Mouse (Mus musculus) limb, embryonic 14.5 days (tissue): ENCODE results near the gene Tmem201. TPM values are rescaled to one million over a fixed set of nuclear protein-coding genes. Genes with fewer than 3 reads are reported as not detected.

Experiments
- ATAC-seq: fragments of 200-750 bp; cut with Nextera tagmentation; 2 replicates; pipeline ENCODE4 v1.8.0; 2017; ENCODE audit warnings: low read depth, moderate number of reproducible peaks, moderate TSS enrichment; ENCODE audit not compliant: low FRiP score
- DNase-seq: peaks from one replicate; pipeline ENCODE4 v3.0.0-alpha.2; 2015; ENCODE audit warnings: low spot score
- H3K27ac ChIP-seq: fragments of 300-500 bp; sonication (generic); replicated peaks from 2 replicates; pipeline ENCODE4 v1.5.1; 2014; ENCODE audit warnings: low read depth, mild to moderate bottlenecking, low read length, moderate library complexity, mixed read lengths
- H3K27me3 ChIP-seq: fragments of 300-500 bp; sonication (generic); 2 replicates; pipeline ENCODE4 v1.6.1; 2014; ENCODE audit warnings: low read length, mixed read lengths; ENCODE audit not compliant: control insufficient read depth, insufficient read depth
- H3K36me3 ChIP-seq: fragments of 300-500 bp; sonication (generic); 2 replicates; pipeline ENCODE4 v1.6.1; 2014; ENCODE audit warnings: mild to moderate bottlenecking, low read length, moderate library complexity, mixed read lengths; ENCODE audit not compliant: control insufficient read depth, insufficient read depth
- H3K4me1 ChIP-seq: fragments of 300-500 bp; sonication (generic); 2 replicates; pipeline ENCODE4 v1.6.1; 2014; ENCODE audit warnings: antibody characterized with exemption, low read length, mixed read lengths; ENCODE audit not compliant: control insufficient read depth, insufficient read depth
- H3K4me2 ChIP-seq: fragments of 300-500 bp; sonication (generic); replicated peaks from 2 replicates; pipeline ENCODE4 v1.6.1; 2014; ENCODE audit warnings: low read depth, mild to moderate bottlenecking, low read length, moderate library complexity; ENCODE audit not compliant: severe bottlenecking
- H3K4me3 ChIP-seq: fragments of 300-500 bp; sonication (generic); replicated peaks from 2 replicates; pipeline ENCODE4 v1.5.1; 2014; ENCODE audit warnings: low read length
- H3K9ac ChIP-seq: fragments of 300-500 bp; sonication (generic); 2 replicates; pipeline ENCODE4 v1.6.1; 2014; ENCODE audit warnings: mild to moderate bottlenecking, low read depth, low read length, moderate library complexity; ENCODE audit not compliant: severe bottlenecking
- H3K9me3 ChIP-seq: fragments of 300-500 bp; sonication (generic); 2 replicates; pipeline ENCODE4 v1.6.1; 2016; ENCODE audit warnings: low read length; ENCODE audit not compliant: control insufficient read depth
- POLR2A ChIP-seq: fragments of 200-500 bp; IDR thresholded peaks from 2 replicates; pipeline ENCODE4 v1.8.0; 2012; ENCODE audit warnings: inconsistent platforms, mild to moderate bottlenecking, moderate library complexity, borderline replicate concordance; ENCODE audit not compliant: insufficient read depth, insufficient read length; ENCODE audit errors: extremely low read depth
- whole genome bisulfite sequencing: fragments of 180-500 bp; shearing (Covaris S2); extraction: QIAGEN DNeasy Blood & Tissue Kit; methylation state at CpG from one replicate; pipeline ENCODE4 v1.1.7; 2014; 5-methylcytosine and 5-hydroxymethylcytosine counted together
- polyA plus RNA-seq, 2 experiments: library from polyadenylated mRNA; depleted of rRNA in 1 of 2; stranded (reverse) in 1 of 2; unstranded in 1 of 2; fragments of >200 nt; fragmentation: Nextera tagmentation in 1 of 2; extraction: Ambion mirVana in 1 of 2; gene quantifications; 2 replicates each; pipeline versions ENCODE4 v1.2.1 to v1.2.3; 2012 to 2014

Tmem201 gene
- polyA plus RNA-seq, 2 experiments: 20.4 to 59.3 TPM

DNA sequence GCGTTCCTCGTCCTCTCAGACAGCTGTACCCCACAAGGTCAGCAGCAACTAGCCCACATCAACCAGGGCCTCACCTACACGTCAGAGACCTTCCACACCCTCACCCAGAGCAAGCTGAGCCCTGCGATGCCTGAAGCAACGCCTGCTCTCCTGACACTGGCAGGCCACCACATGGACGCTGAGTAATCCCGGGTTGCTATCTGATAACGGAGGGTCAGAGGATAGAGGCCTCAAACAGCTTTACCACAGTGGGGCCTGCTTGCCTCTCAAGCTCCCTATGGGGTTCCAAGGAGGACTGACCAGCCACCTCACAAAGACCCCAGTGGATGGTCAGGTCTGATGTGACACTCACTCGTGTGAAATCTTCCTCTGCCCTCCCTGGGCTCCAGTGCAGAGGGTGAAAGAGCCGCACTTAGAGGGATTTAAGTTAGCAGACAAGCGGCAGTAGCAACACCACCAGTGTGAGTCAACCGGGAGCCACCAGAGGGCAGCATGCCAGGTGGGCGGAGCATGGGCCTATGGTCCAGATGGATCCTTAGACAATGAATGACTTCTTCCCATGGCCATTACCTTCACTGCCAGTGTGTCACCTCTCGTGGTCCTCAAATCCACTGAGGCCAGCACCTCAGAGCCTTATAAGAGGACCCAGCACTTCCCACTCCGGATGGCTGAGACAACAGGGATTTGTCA, 12.0 kb downstream of the Tmem201 start:
- Histone ChIP-seq H3K4me3 (no peak overlapping the region), H3K9ac (no peak overlapping the region), H3K36me3 (peaks cover 91% of the 10 kb centered on the region), H3K27me3 (no peaks in the 10 kb centered on the region), H3K4me2 (no peak overlapping the region), H3K9me3 (no peaks in the 10 kb centered on the region), H3K4me1 (no peaks in the 10 kb centered on the region), H3K27ac (no peak overlapping the region)
- 75% methylated on average over 15 of the region's 15 CpGs for WGBS
- DNase-seq: peak; percentile 64
- TF ChIP-seq POLR2A: no peak
- no peak for ATAC-seq

DNA sequence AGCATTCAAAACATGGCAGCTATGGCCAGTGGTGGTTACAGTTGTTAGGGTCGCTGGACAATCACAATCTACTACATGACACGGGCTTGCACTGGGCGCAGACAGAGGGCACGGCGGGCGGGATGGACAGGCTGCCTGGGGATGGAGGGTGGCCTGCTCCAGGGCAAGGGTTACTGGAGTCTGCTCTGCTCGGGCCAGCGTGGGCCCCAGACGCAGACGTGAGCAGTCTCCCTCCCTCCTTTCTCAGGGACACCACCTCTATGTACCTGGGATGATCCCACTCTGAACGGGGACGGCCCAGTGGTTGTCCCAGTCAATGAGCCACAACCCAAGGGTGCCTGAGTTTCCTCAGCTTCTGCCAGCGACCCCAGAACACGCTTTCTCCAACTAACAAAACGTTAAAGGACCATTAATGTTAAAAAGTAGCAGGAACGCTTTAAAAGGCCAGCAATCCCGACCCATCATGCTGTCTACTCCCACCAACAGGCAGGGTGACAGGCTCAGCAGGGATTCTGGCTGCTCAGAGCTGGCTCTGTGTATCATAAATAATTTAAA, 12.9 kb downstream of the Tmem201 start:
- Histone ChIP-seq H3K36me3 (peaks cover 94% of the 10 kb centered on the region), H3K9me3 (no peaks in the 10 kb centered on the region), H3K4me3 (no peak overlapping the region), H3K27me3 (no peaks in the 10 kb centered on the region), H3K4me1 (no peaks in the 10 kb centered on the region), H3K9ac (no peak overlapping the region), H3K27ac (no peak overlapping the region), H3K4me2 (no peak overlapping the region)
- no peak for DNase-seq
- no peak for TF ChIP-seq POLR2A
- 91% methylated on average over 17 of the region's 17 CpGs for WGBS
- no peak for ATAC-seq

DNA sequence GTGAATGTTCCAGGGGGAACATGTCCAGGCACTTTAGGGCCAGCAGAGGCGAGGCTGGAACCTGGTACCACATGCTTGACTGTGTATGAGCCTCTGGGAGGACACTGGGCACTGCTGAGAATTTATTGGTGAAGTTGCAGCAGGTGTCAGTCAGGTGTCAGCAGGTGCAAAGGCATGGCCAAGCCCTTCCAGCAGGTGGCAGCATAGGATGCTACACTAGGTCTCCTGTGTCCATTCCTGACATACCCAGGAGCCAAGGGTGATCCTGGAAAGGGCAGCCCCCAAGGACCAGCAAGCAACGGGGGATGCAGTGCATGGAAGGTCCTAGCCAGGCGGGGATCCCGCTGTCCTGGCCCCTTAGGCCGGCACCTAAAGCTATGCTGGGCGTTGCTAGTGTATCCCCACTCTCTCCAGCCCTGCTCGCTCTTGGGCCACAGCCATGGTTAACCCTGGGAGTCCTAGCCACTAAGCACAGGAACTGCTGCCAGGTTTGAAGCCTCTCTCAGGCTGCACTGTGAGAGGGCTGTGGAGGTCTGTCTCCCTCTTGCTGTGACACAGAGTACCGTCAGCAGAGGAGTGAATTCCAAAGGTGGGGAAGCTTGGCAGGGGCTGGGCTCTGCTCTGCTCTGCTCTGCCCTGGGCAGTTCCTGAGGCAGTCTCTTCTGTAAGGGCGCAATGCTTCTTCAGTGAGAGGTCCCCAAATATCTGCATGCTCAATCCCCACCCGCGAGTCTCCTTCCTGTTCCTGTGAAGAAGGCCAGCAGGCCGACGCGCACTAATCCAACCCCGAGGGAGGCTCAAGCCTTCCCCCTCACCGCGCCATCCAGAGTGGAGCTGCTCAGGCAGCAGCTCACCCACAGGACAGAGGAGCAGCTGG, 13.8 kb downstream of the Tmem201 start:
- Histone ChIP-seq H3K4me2 (no peak overlapping the region), H3K4me1 (no peaks in the 10 kb centered on the region), H3K27ac (no peak overlapping the region), H3K9me3 (no peaks in the 10 kb centered on the region), H3K36me3 (peaks cover 94% of the 10 kb centered on the region), H3K9ac (no peak overlapping the region), H3K4me3 (no peak overlapping the region), H3K27me3 (no peaks in the 10 kb centered on the region)
- 0 out of 2 replicates have a peak, but pooled peaks have one; percentile 10 for ATAC-seq
- no peak for TF ChIP-seq POLR2A
- DNase-seq: no peak
- 77% methylated on average over 17 of the region's 17 CpGs for WGBS

DNA sequence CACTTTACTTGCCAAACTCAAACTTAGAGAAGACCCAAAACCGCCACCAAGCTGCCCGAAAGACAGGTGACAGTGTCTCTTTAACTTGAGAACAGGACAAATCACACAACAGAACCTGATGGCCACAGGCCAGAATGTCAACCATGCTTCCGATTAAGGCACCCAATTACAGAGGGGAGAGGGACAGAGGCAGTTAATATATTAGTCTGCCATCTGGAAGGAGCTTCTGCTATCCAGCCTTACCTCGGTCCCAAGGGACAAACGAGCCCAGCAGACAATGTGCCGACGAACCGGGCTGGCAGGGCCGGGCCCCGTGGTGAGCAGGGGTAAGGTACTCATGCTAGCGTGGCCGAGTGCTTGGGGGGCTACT, 14.8 kb downstream of the Tmem201 start:
- Histone ChIP-seq H3K4me2 (no peak overlapping the region), H3K9me3 (no peaks in the 10 kb centered on the region), H3K27me3 (no peaks in the 10 kb centered on the region), H3K9ac (no peak overlapping the region), H3K4me3 (no peak overlapping the region), H3K4me1 (no peaks in the 10 kb centered on the region), H3K36me3 (peaks cover 94% of the 10 kb centered on the region), H3K27ac (no peak overlapping the region)
- 89% methylated on average over 12 of the region's 12 CpGs for WGBS
- no peak for TF ChIP-seq POLR2A
- DNase-seq: no peak
- ATAC-seq: no peak
